Mouse (Mus musculus) colon, adult 2 months (tissue): ENCODE measurements around the gene Zscan20. TPM values are rescaled to one million over a fixed set of nuclear protein-coding genes. Genes with fewer than 3 reads are reported as not detected.

Experiments
- polyA plus RNA-seq: library from polyadenylated mRNA; depleted of rRNA; stranded (reverse); fragments of >200 nt; gene quantifications from 2 replicates; pipeline ENCODE4 v1.2.3, GENCODE M21; 2012; rRNA removed

Zscan20 gene
- polyA plus RNA-seq, result 2.5 and 2.7 TPM in 2 replicates

DNA sequence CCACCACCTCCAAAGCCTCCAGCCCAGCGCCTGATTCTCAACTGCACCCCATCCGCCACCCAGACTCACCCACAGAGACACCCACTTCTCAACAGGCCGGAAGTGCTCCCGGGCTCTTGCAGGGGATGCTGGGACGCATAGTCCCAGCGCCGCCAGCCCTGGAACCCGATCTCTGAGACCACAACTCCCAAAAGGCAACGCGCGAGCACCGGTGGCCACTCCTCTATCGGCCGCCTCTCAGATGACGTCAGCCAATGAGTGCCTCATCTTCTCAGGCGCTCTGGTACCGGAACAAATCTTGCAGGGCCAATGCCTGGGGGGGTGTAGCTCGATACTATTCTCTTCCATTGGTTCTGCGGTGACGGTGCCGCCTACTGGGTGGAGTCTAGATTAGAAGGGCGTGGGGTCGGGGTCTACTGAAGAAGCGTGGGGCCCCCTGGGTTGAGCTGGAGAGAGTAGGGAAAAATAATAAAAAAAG, at the start of gene Zscan20:
Zscan20 (minus strand) TSS at position 174 of the 478 bp plus-strand sequence.

DNA sequence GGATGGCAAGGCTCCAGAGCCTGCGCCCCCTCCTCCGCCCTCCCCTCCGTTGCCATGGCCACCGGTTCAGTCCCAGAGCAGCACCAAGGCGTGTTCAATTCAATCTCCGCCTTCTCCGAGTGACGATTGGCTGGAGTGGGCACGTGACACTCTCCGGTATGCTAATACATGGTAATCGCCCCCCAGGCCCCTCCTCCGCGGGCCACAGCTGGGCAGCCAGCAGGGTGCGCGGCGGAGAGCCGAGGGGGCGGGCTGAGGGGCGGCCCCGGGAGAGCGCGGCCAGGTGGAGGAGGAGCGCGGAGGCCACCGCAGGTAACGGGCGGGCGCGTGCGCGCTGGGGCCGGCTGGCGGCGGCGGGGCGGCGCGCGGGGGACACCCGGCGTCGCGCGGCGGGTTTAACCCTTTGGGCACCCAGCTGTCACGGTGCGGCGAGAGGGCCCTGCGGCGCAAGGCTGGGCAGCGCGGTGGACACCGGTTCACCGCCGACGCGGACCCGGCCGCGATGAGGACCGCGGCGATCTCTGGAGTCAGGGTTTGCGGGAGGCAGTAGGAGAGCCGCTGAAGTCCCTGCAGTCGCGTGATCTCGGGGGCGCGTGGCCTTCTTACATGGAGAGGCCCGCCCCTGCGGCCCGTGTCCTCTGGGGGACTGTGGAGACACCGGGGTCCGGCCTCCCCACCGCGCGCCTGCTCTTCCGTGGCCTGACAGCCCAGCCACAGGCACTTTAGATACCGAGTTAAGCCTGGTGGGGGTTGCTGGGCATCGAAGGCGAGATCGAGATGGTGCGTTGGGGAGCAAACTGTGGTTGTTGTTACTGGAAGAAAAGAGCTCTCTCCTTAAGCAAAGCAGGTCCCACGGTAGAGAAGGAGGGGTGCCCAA, 44.8 kb upstream of the Zscan20 start, which contains the start of gene Phc2:
Phc2 (plus strand) TSS at position 198 of the 877 bp plus-strand sequence.

DNA sequence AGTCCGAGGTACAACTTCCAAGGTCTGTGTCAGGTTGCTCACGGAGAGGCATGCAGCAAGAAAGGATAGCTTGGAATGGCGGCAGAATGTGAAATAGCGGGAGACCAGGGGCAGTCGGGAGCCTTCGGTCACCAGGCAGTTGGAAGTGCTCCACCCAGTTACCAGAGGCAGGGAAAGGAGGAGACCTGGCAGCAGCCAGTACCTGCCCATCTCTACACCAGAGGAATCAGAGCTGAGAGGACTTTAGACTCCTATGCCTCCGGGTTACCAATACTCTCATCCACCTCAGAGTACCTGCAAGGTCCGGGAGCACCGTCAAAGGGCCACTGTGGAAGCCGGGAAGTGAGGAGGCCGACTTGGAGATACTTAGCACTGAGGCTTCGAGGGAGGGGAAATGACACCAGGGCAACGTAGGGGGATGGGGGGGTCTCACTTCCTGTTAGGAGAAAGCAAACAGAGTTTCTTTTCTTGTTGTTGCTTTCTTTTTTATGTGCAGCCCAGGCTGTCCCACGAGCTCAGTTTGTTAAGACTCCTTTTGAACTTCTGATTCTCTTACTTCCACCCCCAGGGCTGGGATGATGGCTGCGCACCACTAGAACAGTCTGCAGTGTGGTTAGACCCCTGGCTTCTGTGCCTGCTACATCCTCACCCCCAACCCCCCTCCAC, 8.5 kb upstream of the Zscan20 start, which contains the start of gene Tlr12:
Tlr12 (minus strand) TSS at position 374 of the 666 bp plus-strand sequence.

Other genes starting within 250 kb of the Zscan20 start
- gene Tlr12, start 8.5 kb upstream of the Zscan20 start, polyA plus RNA-seq, result 2.9 and 3.9 TPM in 2 replicates
- gene Phc2, start 44.6 kb upstream of the Zscan20 start, polyA plus RNA-seq, result 74.3 and 76.8 TPM in 2 replicates
- 0.22 and 0.29 TPM in 2 replicates for gene A3galt2, start 145.3 kb upstream of the Zscan20 start, polyA plus RNA-seq
- 24.3 and 27.6 TPM in 2 replicates for gene Zfp362, start 195.9 kb upstream of the Zscan20 start, polyA plus RNA-seq